Mouse (Mus musculus) left cerebral cortex, adult 9 months (tissue): Measurements from ENCODE around the gene Mob3c.

Source experiments
- DNase-seq, 2 experiments: peaks; one replicate each; pipeline ENCODE4 v3.0.0; 2022; ENCODE audit warnings: low spot score in 2 of 2

The Mob3c gene

GRCm38 (mm10) chr4:115827888-115828571, at the start of gene Mob3c:
Gene Mob3c, plus strand, starts transcription at chr4:115828092.
- no peak for DNase-seq

DNA sequence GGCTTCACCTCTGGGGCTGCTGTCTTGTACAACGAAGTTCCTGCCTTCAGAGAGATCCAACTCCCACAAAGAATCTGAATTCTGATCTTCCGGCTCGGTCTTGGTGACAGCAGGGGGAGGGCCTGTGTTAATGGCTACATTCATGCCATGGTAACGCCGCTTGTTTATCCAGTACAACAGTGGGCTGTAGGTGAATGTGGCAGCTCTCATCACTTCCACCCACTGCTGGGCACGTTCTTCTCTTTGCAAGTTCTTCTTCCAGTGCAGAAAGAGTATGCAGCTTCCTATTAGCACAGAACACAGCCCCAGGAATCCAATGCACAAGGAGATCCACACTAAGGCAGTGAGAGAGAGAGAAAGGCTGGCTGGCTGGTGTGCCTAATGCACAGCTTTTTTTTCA, 47.6 kb upstream of the Mob3c start:
- peak; percentile 39 to 51 for DNase-seq

DNA sequence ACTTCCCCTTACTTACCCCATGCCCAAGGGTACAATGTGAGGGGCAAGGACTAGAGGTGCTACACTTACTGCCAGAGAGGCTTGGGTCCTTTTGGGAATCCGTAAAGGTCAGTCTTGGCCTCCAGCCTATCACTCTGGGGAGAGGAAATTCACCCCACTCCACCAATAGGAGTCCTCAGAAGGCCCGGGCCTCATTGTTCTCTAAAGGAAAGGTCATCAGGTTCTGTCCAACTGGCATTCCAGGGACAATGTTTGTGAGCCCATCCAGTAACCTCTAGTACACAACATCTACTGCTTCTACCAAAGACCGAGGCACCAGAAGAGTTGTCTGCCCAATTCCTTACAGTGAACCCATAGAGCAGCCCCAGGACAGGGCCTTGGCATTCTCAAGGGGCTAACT, 47.0 kb upstream of the Mob3c start, which contains the start of gene Tex38:
Tex38 (minus strand) TSS at position 101 of the 400 bp plus-strand sequence.
- DNase-seq, result no peak

DNA sequence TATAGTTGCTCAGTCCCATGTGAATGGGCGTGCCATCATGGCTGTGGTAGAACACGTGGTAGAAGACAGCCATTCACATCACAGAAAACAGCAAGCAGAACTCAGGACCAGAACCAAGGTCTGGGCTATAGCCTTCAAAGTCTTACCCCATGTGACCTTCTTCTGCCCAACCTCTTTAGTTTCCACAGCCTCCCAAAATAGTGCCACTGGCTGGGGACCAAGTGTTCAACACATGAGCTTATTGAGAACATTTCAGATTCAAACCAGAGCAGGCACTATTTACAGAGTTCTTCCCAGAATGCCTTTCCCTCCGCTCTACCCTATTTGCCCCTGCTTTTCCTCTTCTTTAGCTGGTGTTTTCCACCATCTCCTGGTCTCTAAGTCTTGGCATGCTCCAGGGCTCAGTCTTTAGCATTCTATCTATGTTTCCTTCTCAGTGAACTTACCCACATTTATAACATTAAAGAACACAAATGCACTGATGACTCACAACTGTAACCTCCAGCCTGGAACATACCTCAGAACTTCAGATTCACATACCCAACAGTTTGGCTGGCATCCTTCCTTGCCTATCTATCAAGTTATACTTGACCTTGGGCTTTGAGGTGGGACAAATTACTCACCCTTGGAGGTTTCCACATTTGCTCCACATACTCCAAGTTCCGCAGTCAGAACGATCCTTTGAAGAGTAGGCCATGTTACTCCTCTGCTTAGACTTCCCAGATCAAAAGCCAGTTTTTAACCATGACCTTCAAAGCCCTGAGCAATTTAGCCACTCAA, 45.7 kb upstream of the Mob3c start:
- no peak for DNase-seq

DNA sequence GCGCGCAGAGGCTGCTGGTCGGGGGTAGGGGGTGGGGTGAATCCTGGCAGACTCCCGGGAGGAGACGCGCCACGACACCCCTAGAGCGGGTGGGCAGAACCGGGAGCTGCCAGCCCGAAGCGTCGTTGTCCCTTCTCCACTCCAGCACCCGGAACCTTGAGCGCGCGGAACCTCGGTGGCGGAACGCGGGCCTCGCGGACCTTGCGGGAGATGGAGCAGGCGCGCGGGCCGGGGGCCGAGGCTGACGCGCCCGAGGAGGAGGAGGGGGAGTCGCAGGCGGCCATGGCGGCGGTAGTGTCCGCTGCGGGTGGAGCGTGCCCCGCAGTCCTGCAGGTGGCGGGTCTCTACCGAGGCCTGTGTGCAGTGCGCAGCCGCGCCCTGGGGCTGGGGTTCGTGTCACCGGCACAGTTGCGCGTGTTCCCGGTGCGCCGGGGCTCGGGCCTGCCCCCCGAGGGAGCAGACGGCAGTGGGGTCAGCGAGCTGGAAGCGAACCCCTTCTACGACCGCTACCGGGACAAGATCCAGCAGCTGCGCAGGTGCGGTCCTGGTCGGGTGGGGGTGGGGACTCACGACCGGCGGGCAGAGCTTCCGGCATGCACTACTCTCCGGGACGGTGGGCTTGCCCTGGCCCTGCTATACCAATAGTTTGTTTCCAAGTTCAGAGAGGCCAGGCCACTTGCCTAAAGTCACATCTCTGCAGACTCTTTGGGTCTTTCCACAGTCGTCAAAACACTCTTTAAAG, 43.0 kb upstream of the Mob3c start, which contains the start of gene Atpaf1:
Atpaf1 (plus strand) TSS at position 44 of the 742 bp plus-strand sequence.
- DNase-seq, result peak in 1 of 2 experiments; percentile 81

DNA sequence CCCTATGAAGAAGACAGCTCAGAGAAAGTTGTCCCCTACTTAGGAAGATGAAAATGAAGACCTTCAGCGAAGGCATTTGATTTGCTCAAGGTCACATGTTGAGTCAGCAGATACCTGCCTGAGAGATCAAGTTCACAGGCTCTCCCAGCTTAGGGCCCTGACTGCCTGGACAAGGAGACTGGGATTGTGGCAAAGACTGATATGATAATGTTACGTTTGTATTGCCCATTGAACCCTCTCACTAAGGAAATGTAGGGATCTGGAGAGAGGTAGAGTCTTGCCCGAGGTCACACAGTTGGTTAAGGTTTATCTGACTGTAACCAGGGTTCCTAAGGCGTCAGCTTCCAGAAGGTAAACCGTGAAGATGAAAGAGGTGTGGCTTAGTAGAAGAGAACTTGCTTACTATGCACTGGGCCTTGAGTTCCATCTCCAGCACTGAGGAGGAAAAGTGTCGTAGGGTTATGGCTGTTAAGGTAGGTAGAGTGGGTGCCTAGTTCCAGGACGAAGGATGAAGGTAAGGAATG, 42.3 kb upstream of the Mob3c start:
- DNase-seq, result no peak

- peak; percentile 30 to 73 for DNase-seq
These were observed 37.0 kb upstream of the Mob3c start for GRCm38 (mm10) chr4:115790864-115791263.

DNA sequence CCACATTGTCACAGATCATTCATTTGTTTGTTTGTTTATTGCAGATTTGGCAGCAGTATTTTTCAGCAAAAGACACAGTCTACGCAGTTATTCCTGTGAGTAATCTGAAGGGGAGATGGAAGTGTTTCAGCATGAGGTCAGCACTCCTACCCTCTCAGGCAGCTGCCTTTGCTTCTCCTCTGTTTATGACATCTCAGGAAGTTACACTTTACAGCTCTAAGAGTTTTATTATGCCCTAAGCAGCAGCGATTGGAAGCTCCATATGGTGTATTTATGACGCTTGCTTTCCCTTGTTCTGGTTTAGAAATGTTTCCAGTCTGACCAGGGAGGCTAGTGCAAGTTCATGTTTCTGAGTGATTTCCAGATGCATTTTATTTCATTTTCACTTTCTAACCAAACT, 32.5 kb upstream of the Mob3c start:
- DNase-seq, result no peak

DNA sequence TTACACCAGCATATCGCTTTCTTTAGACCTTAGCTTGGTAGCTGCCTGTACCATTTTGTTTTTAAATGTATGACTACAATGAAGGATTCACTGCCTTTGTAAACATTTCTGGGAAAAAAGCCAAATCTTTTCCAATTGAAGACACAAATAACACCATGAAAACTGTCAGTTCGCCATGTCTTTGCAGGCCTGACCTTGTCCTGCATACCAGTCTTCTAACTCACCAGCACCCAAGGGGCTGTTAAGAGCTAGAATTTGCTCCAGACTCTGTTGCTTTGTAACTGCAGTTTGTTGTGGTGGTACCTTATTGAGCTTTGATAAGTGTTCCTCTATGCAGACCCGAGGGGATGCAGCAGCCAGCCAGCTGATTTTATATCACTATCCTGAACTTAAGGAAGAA, 27.9 kb upstream of the Mob3c start:
- DNase-seq, result no peak

DNA sequence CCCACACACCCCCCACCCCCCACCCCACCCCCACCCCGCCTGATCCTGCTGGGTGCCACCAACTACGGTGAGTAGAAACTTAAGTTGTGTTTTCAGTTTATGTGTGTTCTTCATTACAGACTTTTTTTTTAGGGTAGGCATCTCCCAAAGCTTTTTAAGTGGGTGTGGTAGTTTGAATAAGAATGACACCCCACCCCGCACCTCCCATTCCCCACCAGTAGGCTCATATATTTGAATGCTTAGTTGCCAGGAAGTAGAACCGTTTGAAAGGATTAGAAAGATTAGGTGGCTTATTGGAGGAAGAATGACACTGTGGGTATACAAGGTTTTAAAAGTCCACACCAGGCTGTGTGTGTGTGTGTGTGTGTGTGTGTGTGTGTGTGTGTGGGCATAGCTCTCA, 15.6 kb upstream of the Mob3c start:
- no peak for DNase-seq

GRCm38 (mm10) chr4:115815606-115816005, 12.3 kb upstream of the Mob3c start:
- DNase-seq, result no peak

- no peak for DNase-seq
These were observed 7.7 kb upstream of the Mob3c start for GRCm38 (mm10) chr4:115820199-115820598.

GRCm38 (mm10) chr4:115820944-115821343, 6.9 kb upstream of the Mob3c start:
- no peak for DNase-seq

DNA sequence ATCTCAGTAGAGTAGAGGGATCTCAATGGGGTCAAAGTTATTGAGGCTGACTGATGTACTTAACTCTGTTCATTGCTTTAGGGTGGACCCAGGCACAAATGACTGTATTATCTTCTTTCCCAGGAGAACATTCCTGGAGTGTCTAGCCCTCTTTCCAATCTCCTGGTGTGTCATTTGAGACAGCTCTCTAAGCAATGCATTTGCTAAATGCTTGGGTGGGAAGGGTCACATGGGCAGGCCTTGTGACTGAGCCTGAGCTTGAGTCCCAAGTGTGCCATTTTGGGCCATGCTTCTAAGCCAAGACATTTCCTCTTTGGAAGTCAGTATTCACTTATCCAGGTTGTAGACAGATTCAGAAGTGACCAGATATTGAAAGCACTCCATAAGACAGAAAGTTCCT, 6.5 kb upstream of the Mob3c start:
- no peak for DNase-seq

DNA sequence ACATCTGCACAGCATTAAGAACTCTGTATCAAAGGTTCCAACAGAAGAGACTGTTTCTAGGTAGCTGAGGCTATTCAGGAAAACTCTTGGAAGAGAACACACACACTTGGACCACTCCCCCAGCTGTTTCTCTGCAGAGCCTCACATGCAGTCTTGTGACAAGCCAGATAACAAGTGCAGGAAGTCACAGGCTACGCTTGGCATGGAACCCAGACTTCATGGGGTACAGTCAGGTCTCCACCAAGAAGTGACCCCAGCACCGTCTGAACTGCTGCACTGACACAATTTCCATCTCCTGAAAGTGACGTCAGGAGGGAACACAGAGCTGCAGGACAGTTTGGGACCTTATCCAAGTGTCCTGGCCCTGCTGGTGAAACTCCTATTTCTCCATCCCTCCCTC, 6.0 kb upstream of the Mob3c start:
- DNase-seq, result no peak

DNA sequence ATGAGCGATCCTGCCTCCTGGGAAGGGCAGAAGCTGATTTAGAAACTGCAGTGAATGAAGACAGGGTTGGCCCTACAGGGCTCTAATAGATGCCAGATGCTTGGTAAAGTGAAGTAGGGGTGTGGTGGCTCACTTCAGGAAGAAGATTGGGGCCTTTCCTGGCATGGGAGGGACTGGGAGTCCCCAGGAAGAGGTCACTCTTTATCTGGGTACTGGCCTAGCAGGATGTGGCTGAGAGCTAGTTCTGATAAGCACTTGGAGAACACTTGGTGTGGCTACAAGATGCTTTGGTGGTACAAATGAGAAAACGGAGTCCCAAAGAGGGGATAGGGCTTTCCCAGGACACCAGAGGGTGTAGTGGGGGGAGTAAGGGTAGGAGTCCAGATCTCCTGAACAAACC, 3.7 kb upstream of the Mob3c start:
- DNase-seq, result no peak

GRCm38 (mm10) chr4:115825271-115825670, 2.6 kb upstream of the Mob3c start:
- DNase-seq, result no peak

GRCm38 (mm10) chr4:115827066-115827465, 826 bp upstream of the Mob3c start:
- DNase-seq, result no peak

DNA sequence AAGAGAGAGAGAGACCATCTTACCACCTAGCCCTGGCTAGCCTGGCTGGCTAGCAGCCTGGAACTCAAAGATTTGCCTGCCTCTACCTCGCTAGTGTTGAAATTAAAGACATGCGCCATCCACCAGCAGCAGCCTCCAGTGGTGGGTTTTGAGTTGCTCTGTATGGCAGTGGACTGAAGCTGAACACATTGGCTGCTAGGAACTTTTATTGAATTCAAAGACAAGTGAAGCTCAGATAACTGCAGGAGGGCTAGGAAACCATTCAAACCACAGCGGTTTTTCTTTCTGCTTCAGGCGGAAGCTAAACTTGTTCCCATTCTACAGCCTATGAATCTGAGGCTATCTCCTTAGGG, 381 bp upstream of the Mob3c start:
- DNase-seq, result no peak

DNA sequence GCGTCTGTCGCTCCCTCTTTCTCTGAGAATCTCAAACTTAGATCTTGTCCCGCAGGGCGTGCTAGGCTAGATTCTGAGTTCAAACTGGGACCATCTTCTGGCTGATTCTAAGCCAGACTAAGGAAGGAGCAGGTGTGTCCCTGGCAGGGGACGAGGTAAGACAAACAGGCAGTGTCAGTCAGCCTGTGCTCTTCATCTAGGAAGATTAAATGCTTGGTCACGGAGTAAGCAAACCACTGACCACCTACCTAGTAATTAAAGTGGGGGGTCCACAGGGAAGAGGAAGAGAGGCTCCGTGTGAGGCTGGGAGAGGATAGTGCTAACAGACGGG, 645 bp downstream of the Mob3c start:
- no peak for DNase-seq

DNA sequence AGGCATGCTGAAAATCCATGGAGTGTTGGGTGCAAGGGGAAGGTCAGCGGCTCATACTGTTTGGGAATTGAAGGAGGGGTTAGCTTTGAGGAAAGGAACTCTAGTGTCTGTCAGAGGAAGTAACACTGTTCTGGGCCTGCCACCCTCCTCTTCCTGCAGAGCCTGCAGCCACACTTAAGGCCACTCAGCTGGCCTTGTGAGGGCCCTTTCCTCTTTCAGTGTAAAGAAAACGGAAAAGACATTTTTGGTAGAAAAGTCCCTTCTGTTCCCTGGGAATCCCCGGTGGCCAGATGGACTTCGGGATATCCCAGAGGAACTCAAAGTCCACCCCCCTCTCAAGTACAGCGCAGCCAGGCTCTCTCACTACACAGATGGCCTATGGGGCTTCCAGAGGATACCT, 2.6 kb downstream of the Mob3c start:
- DNase-seq, result no peak

GRCm38 (mm10) chr4:115831221-115831620, 3.3 kb downstream of the Mob3c start:
- no peak for DNase-seq

- DNase-seq, result no peak
These were observed 4.1 kb downstream of the Mob3c start for GRCm38 (mm10) chr4:115832040-115832439.
